Mouse (Mus musculus) liver, embryonic 14 days (tissue): Measurements from ENCODE around the gene Olfr64. TPM values are rescaled to one million over a fixed set of nuclear protein-coding genes. Genes with fewer than 3 reads are reported as not detected.

ENCODE experiments used
- polyA plus RNA-seq: library from polyadenylated mRNA; depleted of rRNA; stranded (reverse); fragments of >200 nt; gene quantifications from 2 replicates; pipeline ENCODE4 v1.2.3, GENCODE M21; 2012; rRNA removed

The Olfr64 gene
- polyA plus RNA-seq, result not detected in 2 replicates

GRCm38 (mm10) chr7:103894385-103894784 lies at the start of gene Olfr64:
Olfr64 (minus strand) TSS chr7:103894485.

GRCm38 (mm10) chr7:103934264-103934663 lies 40.0 kb upstream of the Olfr64 start, which contains the start of gene Olfr632:
Olfr632 (plus strand) TSS chr7:103934347.

GRCm38 (mm10) chr7:103928525-103928924 lies 34.2 kb upstream of the Olfr64 start, which contains the start of gene Olfr631:
Olfr631 (plus strand) TSS chr7:103928825.

GRCm38 (mm10) chr7:103903187-103903586 lies 8.9 kb upstream of the Olfr64 start, which contains the start of gene Olfr65:
Olfr65 (plus strand) TSS chr7:103903487.

GRCm38 (mm10) chr7:103886152-103886551 lies 8.1 kb downstream of the Olfr64 start, which contains the start of gene Olfr66:
Olfr66 (minus strand) TSS chr7:103886252.

GRCm38 (mm10) chr7:103853090-103853489 lies 41.2 kb downstream of the Olfr64 start, which contains the start of gene Hbb-y:
Hbb-y (minus strand) TSS chr7:103853216.

GRCm38 (mm10) chr7:103843034-103843433 lies 51.3 kb downstream of the Olfr64 start, which contains the start of gene Hbb-bh1:
Hbb-bh1 (minus strand) TSS chr7:103843164.

GRCm38 (mm10) chr7:103840268-103840667 lies 54.0 kb downstream of the Olfr64 start, which contains the start of gene Hbb-bh2:
Hbb-bh2 (minus strand) TSS chr7:103840520.

Other genes with a start within 250 kb of the Olfr64 start
- not detected in 2 replicates for gene Olfr623, start 230.8 kb downstream of the Olfr64 start, polyA plus RNA-seq
- under 0.01 TPM in 2 replicates for gene Olfr624, start 223.3 kb downstream of the Olfr64 start, polyA plus RNA-seq
- not detected in 2 replicates for gene Olfr625-ps1, start 211.8 kb downstream of the Olfr64 start, polyA plus RNA-seq
- not detected in 2 replicates for gene Olfr243, start 179.8 kb downstream of the Olfr64 start, polyA plus RNA-seq
- not detected in 2 replicates for gene Olfr628, start 164.1 kb downstream of the Olfr64 start, polyA plus RNA-seq
- 0.06 and 0.08 TPM in 2 replicates for gene Olfr629, start 149.5 kb downstream of the Olfr64 start, polyA plus RNA-seq
- 0.03 TPM in 2 replicates for gene Olfr630, start 137.2 kb downstream of the Olfr64 start, polyA plus RNA-seq
- 0.01 TPM in 1 of 2 replicates, not detected in the other for gene Olfr69, start 122.9 kb downstream of the Olfr64 start, polyA plus RNA-seq
- gene Olfr68, start 114.8 kb downstream of the Olfr64 start, polyA plus RNA-seq, result 0.06 and 0.08 TPM in 2 replicates
- 0.01 and 0.02 TPM in 2 replicates for gene Olfr67, start 102.7 kb downstream of the Olfr64 start, polyA plus RNA-seq
- 72,714 and 77,546 TPM in 2 replicates for gene Hbb-bt, start 80.5 kb downstream of the Olfr64 start, polyA plus RNA-seq
- gene Hbb-bs, start 66.4 kb downstream of the Olfr64 start, polyA plus RNA-seq, result 210,584 and 218,066 TPM in 2 replicates
- gene Hbb-bh2, start 54.0 kb downstream of the Olfr64 start, polyA plus RNA-seq, result 0.17 and 0.27 TPM in 2 replicates
- gene Hbb-bh1, start 51.3 kb downstream of the Olfr64 start, polyA plus RNA-seq, result 208 and 218 TPM in 2 replicates
- gene Hbb-y, start 41.3 kb downstream of the Olfr64 start, polyA plus RNA-seq, result 398 and 559 TPM in 2 replicates
- gene Olfr66, start 8.2 kb downstream of the Olfr64 start, polyA plus RNA-seq, result 0.01 and 0.05 TPM in 2 replicates
- gene Olfr65, start 9.0 kb upstream of the Olfr64 start, polyA plus RNA-seq, result not detected in 2 replicates
- 0.45 and 0.77 TPM in 2 replicates for gene Olfr631, start 34.3 kb upstream of the Olfr64 start, polyA plus RNA-seq
- 1.6 and 1.8 TPM in 2 replicates for gene Olfr632, start 39.9 kb upstream of the Olfr64 start, polyA plus RNA-seq
- gene Olfr633, start 50.0 kb upstream of the Olfr64 start, polyA plus RNA-seq, result 0.02 and 0.09 TPM in 2 replicates
- gene Olfr635, start 76.7 kb upstream of the Olfr64 start, polyA plus RNA-seq, result under 0.01 TPM in 2 replicates
- gene Olfr638, start 104.3 kb upstream of the Olfr64 start, polyA plus RNA-seq, result 0.05 TPM in 2 replicates
- gene Olfr639, start 122.8 kb upstream of the Olfr64 start, polyA plus RNA-seq, result not detected in 2 replicates
- gene Olfr640, start 131.1 kb upstream of the Olfr64 start, polyA plus RNA-seq, result not detected in 2 replicates
- not detected in 2 replicates for gene Olfr641, start 141.0 kb upstream of the Olfr64 start, polyA plus RNA-seq
- gene Olfr642, start 158.2 kb upstream of the Olfr64 start, polyA plus RNA-seq, result not detected in 2 replicates
- gene 4930516K23Rik, start 167.0 kb upstream of the Olfr64 start, polyA plus RNA-seq, result not detected in 2 replicates
- gene Olfr644, start 177.4 kb upstream of the Olfr64 start, polyA plus RNA-seq, result not detected in 2 replicates
- not detected in 2 replicates for gene Olfr645, start 191.0 kb upstream of the Olfr64 start, polyA plus RNA-seq
- not detected in 2 replicates for gene Olfr646, start 210.4 kb upstream of the Olfr64 start, polyA plus RNA-seq
- gene Ubqln5, start 235.3 kb upstream of the Olfr64 start, polyA plus RNA-seq, result not detected in 2 replicates
- gene Olfr643, start 242.9 kb upstream of the Olfr64 start, polyA plus RNA-seq, result not detected in 2 replicates
- not detected in 2 replicates for gene Ubqln3, start 248.8 kb upstream of the Olfr64 start, polyA plus RNA-seq